Mouse (Mus musculus) thymus, postnatal 10 days (tissue): ENCODE measurements around the gene Prdm16.

Source experiments
- DNase-seq, 2 experiments: peaks; one replicate each; pipeline ENCODE4 v3.0.0; 2021; ENCODE audit warnings: low spot score in 2 of 2

Prdm16 gene

GRCm38 (mm10) chr4:154602409-154602808 is 34.3 kb downstream of the Prdm16 start:
- DNase-seq, result no peak

- DNase-seq, result no peak
Measured at GRCm38 (mm10) chr4:154601006-154601405, 35.7 kb downstream of the Prdm16 start.

GRCm38 (mm10) chr4:154599977-154600376 is 36.7 kb downstream of the Prdm16 start:
- no peak for DNase-seq

GRCm38 (mm10) chr4:154598357-154598756 is 38.3 kb downstream of the Prdm16 start:
- no peak for DNase-seq

- DNase-seq, result no peak
Measured at GRCm38 (mm10) chr4:154596805-154597204, 39.9 kb downstream of the Prdm16 start.

GRCm38 (mm10) chr4:154594761-154595556 is 41.7 kb downstream of the Prdm16 start:
- no peak for DNase-seq

- DNase-seq, result no peak
Measured at GRCm38 (mm10) chr4:154594116-154594760, 42.4 kb downstream of the Prdm16 start.

- no peak for DNase-seq
Measured at GRCm38 (mm10) chr4:154592562-154592961, 44.1 kb downstream of the Prdm16 start.

GRCm38 (mm10) chr4:154590910-154591309 is 45.8 kb downstream of the Prdm16 start:
- no peak for DNase-seq

- no peak for DNase-seq
Measured at GRCm38 (mm10) chr4:154586334-154586733, 50.3 kb downstream of the Prdm16 start.

GRCm38 (mm10) chr4:154585779-154586178 is 50.9 kb downstream of the Prdm16 start:
- no peak for DNase-seq

GRCm38 (mm10) chr4:154583712-154584111 is 53.0 kb downstream of the Prdm16 start:
- DNase-seq, result no peak

GRCm38 (mm10) chr4:154582607-154583236 is 54.0 kb downstream of the Prdm16 start:
- no peak for DNase-seq

GRCm38 (mm10) chr4:154581261-154581886 is 55.3 kb downstream of the Prdm16 start:
- DNase-seq, result no peak

- DNase-seq, result no peak
Measured at GRCm38 (mm10) chr4:154574208-154574875, 62.3 kb downstream of the Prdm16 start.

- DNase-seq, result no peak
Measured at GRCm38 (mm10) chr4:154570451-154570881, 66.2 kb downstream of the Prdm16 start.

GRCm38 (mm10) chr4:154569845-154570244 is 66.8 kb downstream of the Prdm16 start:
- no peak for DNase-seq

- no peak for DNase-seq
Measured at GRCm38 (mm10) chr4:154568798-154569197, 67.9 kb downstream of the Prdm16 start.

- DNase-seq, result no peak
Measured at GRCm38 (mm10) chr4:154567942-154568341, 68.7 kb downstream of the Prdm16 start.

- DNase-seq, result no peak
Measured at GRCm38 (mm10) chr4:154563201-154563600, 73.5 kb downstream of the Prdm16 start.

- DNase-seq, result no peak
Measured at GRCm38 (mm10) chr4:154558041-154558440, 78.6 kb downstream of the Prdm16 start.

GRCm38 (mm10) chr4:154557168-154557567 is 79.5 kb downstream of the Prdm16 start:
- no peak for DNase-seq
